Mouse (Mus musculus) liver, adult 2 months (tissue): ENCODE results near the gene Immp1l.

Source experiments
- CTCF ChIP-seq: fragments of 200-500 bp; IDR thresholded peaks from 2 replicates; pipeline ENCODE4 v1.5.1; 2011; ENCODE audit warnings: low read depth, low read length, control low read depth
- POLR2A ChIP-seq: fragments of 200-500 bp; IDR thresholded peaks from 2 replicates; pipeline ENCODE4 v1.6.1; 2011; ENCODE audit warnings: low read length, control low read depth; ENCODE audit not compliant: insufficient read depth; ENCODE audit errors: extremely low read depth

DNA sequence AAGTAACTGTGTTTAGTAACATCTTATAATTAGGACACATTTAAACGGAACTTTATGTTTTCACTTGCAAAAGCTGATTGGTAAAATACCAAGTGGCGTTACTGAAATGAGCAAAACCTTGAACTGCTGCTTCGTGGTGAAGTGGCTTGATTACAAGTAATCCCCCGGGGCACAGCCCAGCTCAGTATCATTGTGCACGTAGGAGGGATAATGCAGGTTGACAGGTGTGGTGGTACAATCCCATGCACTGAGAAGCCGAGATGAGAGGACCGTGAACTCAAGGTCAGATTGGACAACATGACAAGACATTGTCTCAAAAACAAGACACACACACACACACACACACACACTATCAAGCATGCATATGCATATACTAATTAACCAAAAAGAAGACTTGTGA lies 80.8 kb downstream of the Immp1l start:
- TF ChIP-seq POLR2A (no peak), CTCF (no peak)
